Mouse (Mus musculus) cerebellum, adult 2 months (tissue): ENCODE measurements around the gene Rhox3e.
"Not testable (repeated sequence)": the region's sequence is repeated elsewhere in the genome, so short reads cannot be mapped to it uniquely, and the experiment has no call there.

ENCODE experiments used
- CTCF ChIP-seq: fragments of 200-500 bp; IDR thresholded peaks from 2 replicates; pipeline ENCODE4 v1.5.1; 2011; ENCODE audit warnings: low read depth, mild to moderate bottlenecking, control low read depth, low read length, moderate library complexity, borderline replicate concordance; ENCODE audit not compliant: insufficient read depth
- POLR2A ChIP-seq: fragments of 200-500 bp; IDR thresholded peaks from 2 replicates; pipeline ENCODE4 v1.6.1; 2011; ENCODE audit warnings: low read length, control low read depth, borderline replicate concordance; ENCODE audit not compliant: insufficient read depth

DNA sequence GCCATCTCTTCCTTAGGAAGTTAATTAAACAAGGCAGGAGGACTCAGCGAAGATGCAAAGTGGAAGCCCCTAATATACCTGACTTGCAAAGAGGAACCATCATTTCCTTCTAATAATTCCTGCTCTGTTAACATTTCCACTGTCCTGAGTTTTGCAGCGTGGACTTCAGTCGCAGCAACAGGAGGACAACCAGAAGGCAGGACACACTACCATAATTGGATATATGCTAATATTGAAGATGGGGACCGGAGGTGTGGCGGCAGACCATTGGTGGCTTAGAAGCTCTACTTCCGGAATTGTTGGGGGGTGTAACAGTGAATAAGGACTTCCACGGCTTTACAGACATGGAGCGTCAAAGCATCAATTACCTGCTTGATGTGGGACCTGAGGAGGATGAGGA lies 29.3 kb downstream of the Rhox3e start, which contains the start of gene Rhox2f:
- not testable (repeated sequence) for TF ChIP-seq CTCF, POLR2A
